Mouse (Mus musculus) adipocyte (in vitro differentiated cells): ENCODE data around the gene Tmem232.
A peak's percentile ranks its signal among the peaks of the same experiment; 100 is the strongest.
"Not testable (repeated sequence)": the region's sequence is repeated elsewhere in the genome, so short reads cannot be mapped to it uniquely, and the experiment has no call there.

Experiments
- DNase-seq: peaks from one replicate; pipeline ENCODE4 v3.0.0-alpha.2; 2016; ENCODE audit warnings: low spot score

The Tmem232 gene

DNA sequence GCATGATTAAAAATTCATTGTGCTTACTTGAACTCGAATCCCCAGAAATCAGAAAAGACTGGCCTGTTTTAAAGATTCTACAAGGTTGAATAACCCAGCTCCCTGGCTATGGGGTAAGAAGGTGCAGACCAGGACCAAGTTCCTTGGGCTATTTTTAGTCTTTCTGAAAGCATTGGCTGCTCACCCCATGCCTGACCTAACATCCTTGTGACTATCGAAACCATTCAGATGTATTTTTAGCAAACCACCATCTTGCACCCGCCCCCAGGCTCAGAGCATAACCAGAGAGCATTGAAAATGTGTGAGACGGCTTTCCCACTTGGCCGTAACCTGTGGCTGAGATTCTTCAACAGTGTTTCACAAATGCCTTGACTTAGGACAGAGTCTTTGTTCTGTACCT is 13.1 kb downstream of the Tmem232 start:
- DNase-seq, result peak; percentile 26

DNA sequence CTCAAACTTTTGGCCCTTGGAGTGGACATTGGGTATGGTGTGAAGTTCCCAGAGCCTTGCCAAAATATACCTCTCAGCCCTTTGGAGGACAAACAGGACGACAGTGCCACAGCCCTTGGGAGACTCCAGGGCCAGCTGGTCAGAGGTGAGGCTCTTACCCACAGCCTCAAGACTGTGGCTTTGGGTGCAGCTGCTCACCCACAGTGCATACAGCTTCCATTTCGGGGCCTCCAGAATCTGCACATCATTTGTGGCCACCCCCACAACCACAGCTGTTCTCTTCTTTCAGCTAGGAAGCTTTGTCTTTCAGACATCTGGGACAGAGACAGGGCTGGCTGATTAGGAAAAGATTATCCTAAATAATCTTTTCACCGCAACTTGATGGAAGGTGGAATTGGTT is 27.1 kb downstream of the Tmem232 start:
- DNase-seq, result no peak

DNA sequence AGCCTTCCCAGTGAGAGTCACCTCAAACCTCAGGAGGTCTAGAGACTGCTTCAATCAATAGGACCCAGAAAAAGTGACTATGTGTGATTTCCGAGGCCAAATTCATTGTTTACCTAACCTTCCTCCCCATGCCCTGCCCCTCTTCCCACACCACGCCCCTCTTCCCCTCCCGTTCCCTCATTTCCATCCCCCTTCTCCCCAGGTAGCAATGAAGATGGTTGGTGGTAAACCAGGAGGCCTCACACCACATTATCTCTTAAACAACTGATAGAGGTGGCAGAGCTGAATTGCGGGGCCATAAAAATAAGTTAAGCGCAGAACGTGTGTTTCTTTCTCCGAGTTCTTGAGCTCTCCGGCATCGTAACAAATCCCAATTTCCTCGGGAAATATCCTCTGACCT is 55.9 kb downstream of the Tmem232 start:
- no peak for DNase-seq

DNA sequence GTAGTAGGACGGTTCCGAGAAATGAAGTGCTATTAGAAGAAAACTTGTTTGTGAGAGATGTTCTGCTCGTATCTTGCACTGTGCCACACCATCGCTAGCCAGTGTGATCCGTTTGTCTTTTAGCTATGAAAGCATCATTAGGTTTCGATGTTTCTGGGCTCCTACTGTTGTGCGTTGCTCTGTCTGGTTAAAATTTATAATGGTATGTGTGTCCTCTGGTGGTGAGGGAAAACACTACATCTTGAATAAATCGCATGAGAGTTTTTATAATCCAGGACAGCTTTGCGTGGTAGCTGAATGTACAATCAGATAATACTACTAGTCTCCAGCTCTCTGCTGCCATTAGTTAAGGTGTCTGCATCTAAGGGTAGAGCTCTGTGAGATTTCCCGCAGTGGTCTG is 63.8 kb downstream of the Tmem232 start:
- no peak for DNase-seq

DNA sequence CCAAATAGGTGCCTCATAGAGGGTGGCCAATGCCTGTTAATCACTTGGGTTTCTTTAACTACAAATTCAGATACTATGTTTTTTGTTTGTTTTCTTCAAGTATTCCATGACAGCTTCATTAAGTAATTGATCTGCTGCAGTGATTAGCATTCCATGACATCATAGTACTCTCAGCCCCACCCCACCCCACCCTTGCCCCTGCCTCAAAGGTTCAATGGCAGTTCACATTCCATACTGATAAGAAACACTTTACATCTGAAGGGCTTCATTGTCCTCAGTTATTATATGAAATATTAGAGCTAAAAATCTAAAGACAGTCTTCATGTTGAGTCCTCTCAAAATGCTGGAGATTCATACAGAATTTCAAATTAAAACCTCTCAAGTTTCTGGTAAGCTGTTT is 89.8 kb downstream of the Tmem232 start:
- no peak for DNase-seq

DNA sequence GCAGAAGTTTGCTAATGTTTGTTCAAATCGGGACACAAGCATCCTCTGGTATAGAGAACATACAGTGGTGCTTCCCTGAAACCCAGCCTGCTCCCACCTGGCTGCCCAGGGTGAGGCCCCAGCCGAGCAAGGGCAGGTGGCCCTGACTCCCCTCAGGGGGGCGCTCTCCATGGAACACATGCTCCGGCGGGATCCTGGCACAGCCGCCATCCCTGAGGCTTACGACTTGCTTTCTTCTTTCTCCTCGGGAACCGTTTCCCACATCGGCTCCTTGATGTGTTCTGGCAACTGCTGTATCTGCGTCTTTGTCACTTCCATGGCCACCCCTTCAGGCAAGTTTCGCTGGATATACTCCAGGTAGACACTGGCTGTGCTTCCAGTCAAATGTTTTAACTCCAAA is 102.7 kb downstream of the Tmem232 start:
- DNase-seq, result not testable (repeated sequence)

DNA sequence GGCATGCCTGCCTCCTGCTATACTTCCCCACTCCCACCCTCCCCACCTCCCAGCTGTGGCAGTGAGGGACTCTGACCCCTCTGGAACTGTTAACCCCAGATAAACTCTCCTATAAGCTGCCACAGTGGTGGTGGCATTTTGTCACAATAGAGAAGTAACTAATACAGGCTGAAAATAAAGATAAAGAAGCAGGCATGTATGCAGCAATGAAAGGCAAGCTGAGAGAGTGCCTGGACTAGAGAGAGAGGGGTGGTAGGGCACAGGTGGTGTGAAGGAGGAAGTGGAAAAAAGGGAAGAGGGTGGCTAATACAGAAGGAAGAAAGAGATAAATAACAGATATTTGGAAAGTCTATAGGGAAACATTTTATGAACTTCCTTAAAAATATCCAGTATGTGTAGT is 121.5 kb downstream of the Tmem232 start:
- DNase-seq, result no peak

DNA sequence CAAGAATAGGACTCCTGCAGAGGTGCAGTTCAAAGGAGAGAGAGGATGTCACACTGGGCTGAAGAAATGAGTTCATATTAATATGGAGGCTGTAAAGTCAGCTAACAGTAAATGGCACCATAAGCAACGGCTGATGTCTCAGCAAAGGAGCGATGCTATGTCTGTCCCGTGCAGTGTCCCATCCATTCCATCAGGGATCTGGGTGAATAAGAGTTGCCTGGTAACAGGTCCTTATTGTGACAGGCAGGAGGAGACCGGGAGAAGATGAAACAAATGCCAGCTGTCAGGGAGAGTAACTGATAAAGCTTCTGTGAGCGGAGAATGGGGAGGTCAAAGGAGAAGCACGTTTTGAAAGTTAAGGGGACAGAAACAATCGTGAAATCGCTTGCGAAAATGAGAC is 135.3 kb downstream of the Tmem232 start:
- no peak for DNase-seq

DNA sequence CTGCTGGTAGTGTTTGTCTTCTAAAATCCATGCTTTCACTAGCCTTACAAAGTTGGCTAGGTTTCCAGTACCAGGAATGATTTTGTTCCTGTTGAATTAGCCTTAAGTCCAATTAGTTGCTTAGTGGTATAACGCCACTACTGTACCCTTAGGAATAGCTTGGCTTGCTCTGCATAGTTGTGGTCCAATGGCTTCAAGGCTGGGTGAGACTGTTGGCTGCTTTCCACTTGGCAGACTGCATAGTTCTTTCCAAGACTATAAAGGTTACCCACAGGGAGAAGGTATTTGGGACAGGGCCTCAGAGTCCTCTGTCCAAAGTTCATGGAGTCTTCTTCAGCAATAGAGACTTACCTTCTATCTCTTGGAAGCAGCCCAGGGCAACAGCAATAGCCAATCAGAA is 139.7 kb downstream of the Tmem232 start:
- DNase-seq, result peak; percentile 30

DNA sequence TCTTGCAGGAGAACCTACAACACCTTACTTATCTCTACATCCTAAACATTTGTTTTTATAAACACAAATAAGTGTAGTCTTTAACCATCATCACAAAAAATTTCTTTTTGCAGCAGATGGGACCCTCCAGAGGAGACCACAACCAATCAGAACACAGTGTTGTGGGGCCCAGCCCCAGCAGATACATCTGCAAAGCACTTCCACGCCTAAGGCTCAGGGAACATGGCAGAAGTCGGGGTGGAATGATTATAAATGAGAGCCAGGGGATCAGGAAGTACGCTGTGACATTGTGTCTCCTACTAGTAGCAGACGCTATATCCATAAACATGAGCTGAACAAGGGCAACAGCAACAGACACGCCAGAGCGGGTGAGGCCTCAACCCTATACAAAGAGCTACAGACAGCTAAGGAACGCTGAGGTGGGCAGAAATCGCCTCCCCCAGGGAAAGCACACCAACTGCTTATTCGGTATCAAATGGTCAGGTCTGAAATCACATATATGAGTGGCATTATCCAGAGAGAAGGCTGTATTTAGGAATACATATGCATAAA is 156.1 kb downstream of the Tmem232 start:
- no peak for DNase-seq

DNA sequence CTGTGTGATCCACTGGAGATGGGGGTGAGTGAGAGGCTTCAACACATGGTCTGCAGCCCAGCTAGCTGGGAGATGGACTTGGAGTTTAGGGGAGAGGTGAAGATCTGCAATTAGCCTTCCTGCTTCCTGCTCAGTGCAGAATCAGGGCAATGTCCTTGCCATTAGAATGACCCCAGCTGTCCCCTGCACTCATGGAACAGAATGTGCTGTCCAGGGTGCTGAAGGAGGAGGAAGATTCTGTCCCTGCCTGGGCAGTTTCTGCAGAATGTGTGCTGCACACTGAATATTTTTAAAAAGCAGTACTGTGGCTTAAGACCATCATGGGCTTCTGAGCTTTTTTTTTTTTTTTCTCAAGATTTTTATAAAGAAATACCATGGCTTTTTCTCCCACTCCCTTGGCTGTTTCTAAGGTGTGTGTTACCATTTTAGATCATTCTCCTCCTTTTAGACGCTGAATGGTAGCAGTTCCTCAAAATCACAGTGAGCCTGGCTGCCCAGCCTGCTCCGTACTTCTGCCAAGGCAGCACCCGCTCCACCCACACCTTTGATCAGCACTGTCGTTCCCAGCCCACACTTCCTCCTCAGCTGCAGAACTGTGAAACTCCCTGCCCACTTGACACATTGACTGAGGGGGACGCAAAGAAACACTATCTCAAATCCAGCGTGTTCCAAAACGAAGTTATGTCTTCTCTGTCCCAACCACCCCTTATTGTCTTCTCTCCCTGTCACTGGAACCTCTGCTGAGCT is 170.4 kb downstream of the Tmem232 start:
- peak; percentile 23 for DNase-seq

DNA sequence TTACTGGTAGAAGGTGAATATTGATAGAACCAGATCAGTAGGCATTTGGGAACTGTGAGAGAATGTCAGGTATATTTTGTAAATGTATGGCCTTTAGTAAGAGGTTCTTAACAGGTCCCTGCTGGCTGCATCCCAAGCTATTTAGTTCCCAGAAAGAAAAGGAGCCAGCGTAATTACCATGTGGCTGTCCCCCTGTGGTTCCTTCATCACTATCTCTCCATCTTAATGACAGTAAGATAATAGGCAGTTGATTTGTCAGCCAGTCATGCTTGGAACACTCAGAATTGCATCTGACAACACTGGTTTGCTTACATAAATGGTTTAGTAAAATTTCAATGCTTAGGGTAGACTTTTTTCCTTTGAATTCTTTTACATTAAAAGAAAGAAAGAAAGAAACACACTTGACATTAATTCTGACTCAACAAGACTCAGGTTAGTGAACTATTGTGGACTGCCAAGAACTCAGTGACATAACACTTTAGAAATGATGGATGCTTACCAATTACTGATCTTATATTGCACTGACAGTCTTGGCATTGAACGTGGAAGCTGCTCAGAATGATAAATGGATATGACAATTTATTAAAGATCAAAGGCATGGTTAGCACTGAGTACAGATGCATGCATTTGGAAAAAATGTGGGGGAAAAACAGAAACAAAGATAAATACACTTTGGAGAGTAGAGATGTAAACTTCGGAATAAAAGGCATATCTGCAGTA is 174.9 kb downstream of the Tmem232 start:
- DNase-seq, result no peak

DNA sequence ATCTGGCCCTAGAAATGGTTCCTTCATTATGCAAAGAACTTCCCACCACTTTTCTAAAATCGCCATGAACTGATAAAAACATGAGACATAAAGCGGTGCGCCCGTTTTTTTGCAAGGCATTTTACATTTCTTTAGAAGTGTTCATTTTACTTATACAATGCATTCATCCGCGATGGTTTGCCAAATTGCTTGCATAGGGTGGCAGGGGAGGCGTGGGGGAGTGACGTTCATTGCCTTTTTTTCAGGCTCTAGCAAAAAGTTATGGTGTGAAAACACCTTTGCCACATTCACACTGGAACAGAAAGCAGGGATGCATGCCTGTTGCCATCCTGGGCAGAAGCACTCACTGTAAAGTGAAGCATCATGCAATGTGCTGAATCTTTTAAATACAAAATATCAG is 188.7 kb downstream of the Tmem232 start:
- DNase-seq, result no peak

DNA sequence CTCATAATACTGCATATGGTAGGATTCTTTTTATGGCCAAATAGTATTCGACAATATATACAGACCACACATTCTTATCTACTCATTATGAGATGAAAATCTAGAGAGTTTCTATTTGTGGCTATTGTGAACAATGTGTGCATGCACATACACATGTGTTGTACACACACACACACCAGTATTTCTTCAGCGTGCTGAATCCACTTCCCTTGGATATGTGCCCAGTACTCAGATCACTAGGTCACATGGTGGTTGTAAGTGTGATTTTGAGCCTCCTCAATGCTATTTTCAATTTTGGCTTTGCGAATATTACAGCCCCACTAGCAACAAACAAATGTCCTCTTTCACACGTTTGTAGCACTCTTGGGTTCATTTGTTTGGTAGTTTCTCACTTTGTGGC is 200.6 kb downstream of the Tmem232 start:
- no peak for DNase-seq

DNA sequence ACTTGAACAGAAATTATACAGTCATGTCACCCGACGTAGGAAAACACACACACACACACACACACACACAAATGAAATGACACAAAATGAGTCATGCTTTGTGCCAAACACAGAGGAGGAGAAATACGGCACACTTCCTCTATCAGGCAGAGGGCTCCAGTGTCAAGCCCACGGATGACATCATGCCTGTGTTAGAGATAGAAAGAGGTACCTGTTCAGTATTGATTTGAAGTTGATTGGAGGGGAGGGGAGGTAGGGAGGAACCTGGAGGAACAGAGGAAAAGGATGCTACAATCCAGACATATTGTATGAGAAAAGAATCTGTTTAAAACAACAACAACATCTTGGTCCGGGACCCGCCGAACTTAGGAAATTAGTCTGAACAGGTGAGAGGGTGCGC is 209.8 kb downstream of the Tmem232 start:
- DNase-seq, result no peak

DNA sequence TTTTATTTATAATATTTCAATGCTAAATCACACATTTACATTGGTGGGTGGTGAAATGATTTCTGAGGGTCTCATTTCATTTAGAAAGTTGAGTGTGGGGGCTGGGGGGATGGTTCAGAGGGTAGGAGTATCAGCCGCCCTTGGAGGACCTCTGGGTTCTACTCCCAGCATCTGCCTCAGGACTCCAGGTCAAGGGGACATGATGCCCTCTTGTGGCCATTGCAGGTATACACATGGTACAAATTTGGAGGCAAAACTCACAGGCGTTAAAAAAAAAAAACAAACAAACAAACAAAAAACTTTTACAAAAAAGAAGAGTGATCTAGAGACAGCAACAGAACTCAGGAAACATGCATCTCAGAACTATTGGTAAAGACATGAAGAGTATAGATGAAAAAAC is 215.3 kb downstream of the Tmem232 start:
- DNase-seq, result peak; percentile 65

DNA sequence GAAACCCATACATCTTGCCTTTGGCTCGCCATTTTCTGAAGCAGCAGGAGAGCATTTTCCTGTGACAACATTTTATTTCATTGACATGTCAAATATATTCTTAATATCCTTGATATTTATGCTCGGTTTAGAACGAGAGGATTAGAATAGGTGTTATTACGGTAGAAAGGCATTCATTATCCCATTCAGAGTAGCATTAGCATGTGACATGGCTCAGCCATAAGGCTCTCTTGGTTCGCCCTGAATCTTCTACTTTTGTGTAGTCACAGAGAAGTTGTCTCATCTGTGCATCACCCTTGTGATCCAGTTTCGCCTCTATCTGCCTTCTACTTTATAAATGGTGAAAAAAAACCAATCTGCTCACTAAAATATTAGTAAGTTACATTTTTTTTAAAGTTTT is 220.0 kb downstream of the Tmem232 start:
- DNase-seq, result no peak

DNA sequence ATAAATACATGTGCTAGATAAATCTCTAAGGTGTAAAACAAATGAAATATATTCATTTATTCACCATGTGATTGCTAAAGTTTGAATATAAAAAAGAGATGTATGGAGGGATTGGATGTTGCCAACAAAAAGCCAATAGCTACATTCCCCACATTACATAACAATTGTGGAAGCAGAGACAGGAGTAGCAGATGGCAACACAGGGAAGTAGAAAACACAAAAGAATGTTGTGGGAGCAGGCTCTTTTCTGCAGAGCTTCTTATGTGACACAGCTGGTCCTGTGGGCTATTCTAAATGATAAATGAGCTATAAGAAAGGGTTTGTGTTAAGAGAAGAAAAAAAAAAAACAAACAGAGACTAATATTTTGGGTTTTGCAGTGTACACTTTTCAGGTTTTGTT is 240.6 kb downstream of the Tmem232 start:
- no peak for DNase-seq

DNA sequence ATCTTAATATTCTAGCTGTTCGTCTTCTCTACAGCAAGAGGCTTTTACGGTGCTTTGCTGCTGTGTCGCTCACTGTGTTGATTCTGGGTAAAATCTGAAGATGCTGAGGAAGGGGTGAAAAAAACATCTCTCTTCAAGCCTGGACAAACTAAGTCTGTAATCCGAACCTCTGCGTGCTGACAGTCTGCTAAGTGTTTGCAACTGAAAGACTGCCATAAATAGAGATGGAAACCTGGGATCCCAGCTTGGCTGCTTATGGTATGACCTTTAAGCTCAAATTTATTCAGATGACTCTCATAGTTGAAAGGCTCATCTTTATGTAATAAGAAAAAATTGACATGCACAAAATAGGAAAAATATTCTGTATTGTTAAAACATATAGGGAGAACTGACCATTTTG is 242.8 kb downstream of the Tmem232 start:
- no peak for DNase-seq

DNA sequence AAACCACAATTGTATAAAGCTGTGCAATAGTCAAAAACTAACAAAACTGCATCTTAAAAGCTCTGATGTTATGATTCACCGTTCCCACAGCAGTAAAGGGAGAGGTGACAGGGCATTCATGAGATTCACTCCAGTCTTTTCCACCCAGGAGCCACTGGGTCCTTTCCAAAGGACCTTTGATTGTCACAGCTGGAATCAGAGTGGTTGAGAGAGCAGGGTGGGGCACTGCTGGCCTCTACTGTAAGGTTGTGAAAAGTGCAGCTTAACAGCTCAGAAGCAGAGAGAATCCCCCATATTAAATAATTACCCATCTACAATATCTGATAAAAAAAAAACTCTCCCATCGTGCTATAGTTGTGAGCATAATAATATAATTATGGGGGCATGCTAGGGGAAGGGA is 288.4 kb downstream of the Tmem232 start:
- DNase-seq, result peak; percentile 35

DNA sequence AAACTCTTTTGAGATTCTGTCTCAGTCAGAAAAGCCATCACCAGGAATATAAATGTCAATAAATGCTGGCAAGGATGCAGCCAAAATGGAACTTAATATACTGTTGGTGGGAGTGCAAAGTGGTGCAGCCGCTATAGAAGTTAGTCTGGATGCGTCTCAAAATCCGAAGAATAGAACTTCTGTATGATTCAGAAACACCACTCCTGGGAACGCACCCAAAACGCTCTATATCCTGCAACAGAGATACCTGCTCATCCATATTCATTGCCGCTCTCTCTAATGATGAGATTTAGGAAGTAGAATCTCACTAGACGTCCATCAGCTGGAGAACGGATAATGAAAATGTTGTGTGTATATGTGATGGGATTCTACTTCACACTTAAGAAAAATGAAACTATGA is 290.3 kb downstream of the Tmem232 start:
- DNase-seq, result no peak

DNA sequence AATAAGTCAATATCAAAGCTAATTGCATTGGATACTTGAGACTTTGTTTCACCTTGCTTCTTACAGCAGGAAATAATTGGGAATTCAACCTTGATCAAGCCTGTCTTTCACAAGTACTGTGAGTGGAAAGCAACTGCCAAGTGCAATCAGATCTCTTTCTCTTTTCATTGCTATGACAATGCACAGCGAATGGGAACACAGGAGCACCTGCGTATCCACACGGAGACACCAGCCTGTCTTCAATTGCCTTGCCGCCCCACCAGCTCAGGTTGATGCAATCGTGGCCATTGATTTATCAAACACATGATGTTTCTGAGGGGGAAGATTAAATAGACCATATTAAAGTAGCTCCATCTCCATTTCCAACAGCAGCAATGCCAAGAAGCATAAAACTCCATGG is 296.9 kb downstream of the Tmem232 start:
- no peak for DNase-seq

DNA sequence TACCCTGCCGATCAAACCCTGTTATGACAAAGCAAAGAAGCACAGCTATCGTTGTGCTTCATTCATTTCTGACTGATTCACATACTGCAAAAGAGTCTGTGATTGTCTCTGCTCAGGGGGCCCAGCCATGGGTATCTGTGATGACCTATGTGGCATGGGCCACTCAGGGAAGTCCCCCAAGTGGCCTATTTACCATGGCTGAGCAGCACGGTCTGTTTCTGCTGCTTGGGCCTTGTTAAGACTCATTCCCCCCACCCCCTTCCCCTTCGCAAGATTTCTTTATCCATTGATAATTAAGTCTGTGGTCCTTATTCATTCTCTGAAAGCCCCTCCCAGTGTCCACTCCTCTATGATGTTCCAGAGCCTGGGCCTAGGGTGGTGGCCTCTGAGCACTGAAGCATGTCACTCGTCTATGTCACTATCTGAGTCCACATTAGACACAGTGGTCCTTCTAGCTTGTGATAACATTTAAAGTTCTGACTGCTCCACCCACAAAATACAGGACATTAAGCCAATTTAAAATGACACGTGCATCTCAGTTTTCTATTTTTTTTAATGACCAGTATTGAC is 315.1 kb downstream of the Tmem232 start:
- DNase-seq, result no peak
